Mouse (Mus musculus) stomach, embryonic 14.5 days (tissue): ENCODE data around the gene Gm20388. TPM values are rescaled to one million over a fixed set of nuclear protein-coding genes. Genes with fewer than 3 reads are reported as not detected.
A peak's percentile ranks its signal among the peaks of the same experiment; 100 is the strongest.

Experiments
- ATAC-seq: fragments of 200-750 bp; cut with Nextera tagmentation; 2 replicates; pipeline ENCODE4 v1.8.0; 2017; ENCODE audit warnings: low read depth, moderate TSS enrichment; ENCODE audit not compliant: insufficient number of reproducible peaks, insufficient read depth, low FRiP score
- H3K27ac ChIP-seq: fragments of 300-500 bp; sonication (generic); 2 replicates; pipeline ENCODE4 v1.5.1; 2014; ENCODE audit warnings: mild to moderate bottlenecking, low read length, moderate library complexity, mixed read lengths
- H3K27me3 ChIP-seq: fragments of 300-500 bp; sonication (generic); 2 replicates; pipeline ENCODE4 v1.6.1; 2014; ENCODE audit warnings: low read length, control low read depth, mixed read lengths; ENCODE audit not compliant: control insufficient read depth, insufficient read depth
- H3K36me3 ChIP-seq: fragments of 300-500 bp; sonication (generic); 2 replicates; pipeline ENCODE4 v1.6.1; 2014; ENCODE audit warnings: mild to moderate bottlenecking, control low read depth, low read length, moderate library complexity, mixed read lengths; ENCODE audit not compliant: control insufficient read depth, insufficient read depth
- H3K4me1 ChIP-seq: fragments of 300-500 bp; sonication (generic); 2 replicates; pipeline ENCODE4 v1.6.1; 2014; ENCODE audit warnings: low read length, control low read depth, mixed read lengths; ENCODE audit not compliant: control insufficient read depth, insufficient read depth
- H3K4me2 ChIP-seq: fragments of 300-500 bp; sonication (generic); replicated peaks from 2 replicates; pipeline ENCODE4 v1.6.1; 2014; ENCODE audit warnings: low read depth, low read length, control low read depth
- H3K4me3 ChIP-seq: fragments of 300-500 bp; sonication (generic); 2 replicates; pipeline ENCODE4 v1.5.1; 2014; ENCODE audit warnings: low read depth, low read length, control low read depth
- H3K9ac ChIP-seq: fragments of 300-500 bp; sonication (generic); replicated peaks from 2 replicates; pipeline ENCODE4 v1.6.1; 2014; ENCODE audit warnings: low read depth, mild to moderate bottlenecking, control low read depth, low read length, moderate library complexity, mixed read lengths
- H3K9me3 ChIP-seq: fragments of 300-500 bp; sonication (generic); 2 replicates; pipeline ENCODE4 v1.6.1; 2016; ENCODE audit warnings: low read depth, low read length, control low read depth; ENCODE audit not compliant: control insufficient read depth
- WGBS: fragments of 180-500 bp; shearing (Covaris S2); extraction: QIAGEN DNeasy Blood & Tissue Kit; methylation state at CpG from one replicate; pipeline ENCODE4 v1.1.7; 2014; 5-methylcytosine and 5-hydroxymethylcytosine counted together
- polyA plus RNA-seq: library from polyadenylated mRNA; unstranded; fragments of >200 nt; fragmentation: Nextera tagmentation; extraction: Ambion mirVana; gene quantifications from 2 replicates; pipeline ENCODE4 v1.2.1, GENCODE M21; 2014

The Gm20388 gene
- polyA plus RNA-seq, 1 experiment from 2014 or later: 11.4 TPM

DNA sequence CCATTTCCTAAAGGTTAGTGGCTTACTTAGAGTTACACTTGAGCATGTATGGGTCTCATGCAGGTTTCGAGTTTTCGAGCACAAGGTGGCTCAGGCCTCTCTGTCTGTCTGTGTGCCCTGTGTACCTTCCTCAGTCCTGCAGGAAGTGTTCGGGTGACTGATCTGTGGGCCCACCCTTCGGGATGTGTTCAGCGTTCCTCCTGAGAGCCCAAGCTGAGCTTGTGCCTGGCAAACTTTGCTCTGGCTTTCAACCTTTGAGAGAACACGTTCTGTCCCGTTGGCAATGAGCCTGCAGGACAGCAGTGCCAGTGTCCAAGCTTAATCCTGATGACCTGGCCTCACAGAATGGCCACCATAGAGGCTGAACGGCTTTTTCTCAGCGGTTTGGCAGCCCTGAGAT lies 2914.3 kb downstream of the Gm20388 start:
- Histone ChIP-seq H3K4me2 (no peak overlapping the region), H3K4me3 (no peak overlapping the region), H3K9ac (no peak overlapping the region), H3K27me3 (no peaks in the 10 kb centered on the region), H3K27ac (no peak overlapping the region), H3K36me3 (no peaks in the 10 kb centered on the region), H3K9me3 (no peaks in the 10 kb centered on the region), H3K4me1 (no peaks in the 10 kb centered on the region)
- no peak for ATAC-seq
- WGBS: 85% methylated on average over 9 of the region's 9 CpGs

DNA sequence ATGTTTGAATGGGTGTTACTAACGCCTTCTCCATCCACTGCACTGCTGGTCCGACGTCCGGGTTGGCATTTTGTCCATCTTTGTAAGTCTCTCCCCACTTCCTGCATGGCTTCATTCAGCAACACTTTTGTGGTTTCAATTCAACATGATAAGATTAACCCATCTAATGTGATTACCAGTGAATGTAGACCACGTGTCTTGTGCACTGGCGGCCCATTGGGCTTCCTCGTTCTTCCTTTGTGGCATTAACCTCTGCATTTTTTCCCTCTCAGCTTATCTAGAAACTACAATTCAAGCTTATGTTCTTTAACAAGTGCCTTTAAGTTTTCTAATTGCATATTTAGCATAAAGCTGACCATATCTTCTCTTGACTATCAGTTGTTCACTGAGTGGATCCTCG lies 2914.8 kb downstream of the Gm20388 start:
- no peak overlapping the region for H3K27ac ChIP-seq
- no peaks in the 10 kb centered on the region for H3K9me3 ChIP-seq
- H3K4me1 ChIP-seq: no peaks in the 10 kb centered on the region
- WGBS: 86% methylated on average over 8 of the region's 8 CpGs
- no peak overlapping the region for H3K4me3 ChIP-seq
- no peak overlapping the region for H3K4me2 ChIP-seq
- no peaks in the 10 kb centered on the region for H3K36me3 ChIP-seq
- ATAC-seq: no peak
- H3K9ac ChIP-seq: no peak overlapping the region
- H3K27me3 ChIP-seq: no peaks in the 10 kb centered on the region

DNA sequence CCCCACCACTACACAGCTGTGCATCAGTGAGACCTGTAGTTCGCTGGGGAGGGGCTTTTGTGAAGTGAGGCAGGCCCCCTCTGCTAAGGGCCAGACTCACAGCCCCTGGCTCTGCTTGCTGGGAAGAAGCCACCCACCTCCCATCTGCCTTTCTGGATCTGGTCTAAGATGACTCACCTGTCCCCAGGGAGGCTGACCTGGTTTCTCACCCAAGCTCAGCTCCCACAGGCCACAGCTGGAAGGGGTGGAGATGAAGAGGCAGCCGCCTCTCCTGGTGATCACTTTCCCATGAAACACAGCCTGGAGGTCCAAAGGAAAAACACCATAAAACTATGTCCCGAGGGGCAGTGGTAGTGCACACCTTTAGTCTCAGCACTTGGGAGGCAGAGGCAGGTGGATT lies 2918.8 kb downstream of the Gm20388 start:
- H3K4me2 ChIP-seq: no peak overlapping the region
- no peaks in the 10 kb centered on the region for H3K27me3 ChIP-seq
- no peak overlapping the region for H3K27ac ChIP-seq
- H3K36me3 ChIP-seq: no peaks in the 10 kb centered on the region
- H3K9me3 ChIP-seq: no peaks in the 10 kb centered on the region
- ATAC-seq: no peak
- H3K9ac ChIP-seq: no peak overlapping the region; the same call in 1 of the 2 replicates
- no peaks in the 10 kb centered on the region for H3K4me1 ChIP-seq
- WGBS: 74% methylated on average over 3 of the region's 3 CpGs
- no peak overlapping the region for H3K4me3 ChIP-seq

DNA sequence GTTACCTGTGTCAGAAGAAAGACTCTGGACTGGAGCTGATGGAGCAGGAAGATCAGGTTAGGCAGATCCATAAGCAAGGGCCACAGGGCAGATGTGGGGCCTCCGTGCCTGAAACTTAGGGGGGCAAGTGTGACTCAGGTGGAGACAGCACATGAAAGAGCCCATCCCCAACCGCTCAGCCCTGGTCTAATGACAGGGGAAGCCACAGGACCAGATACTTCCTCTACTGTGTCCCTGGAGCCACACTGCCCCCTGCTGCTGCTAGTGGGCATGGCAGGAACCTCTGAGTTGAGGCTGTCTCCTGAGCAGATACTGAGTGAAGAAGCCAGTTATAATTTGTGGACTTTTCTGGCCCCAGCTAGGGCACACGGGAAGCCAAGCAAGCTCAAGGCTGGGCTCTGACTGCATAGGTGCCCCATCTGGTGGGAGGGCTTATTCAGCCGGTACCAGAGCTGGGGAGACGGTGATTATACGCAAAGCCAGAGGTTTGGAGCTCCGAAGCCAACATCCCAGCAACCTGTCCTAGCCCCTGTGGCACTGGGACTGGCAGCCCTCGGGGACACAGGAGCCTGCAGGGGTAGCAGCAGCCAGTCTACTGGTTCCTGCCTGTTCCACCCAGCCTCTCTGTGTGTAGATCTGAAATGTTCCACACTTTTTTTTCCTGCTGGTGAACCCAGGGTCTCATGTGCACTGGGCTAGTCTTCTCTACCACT lies 2919.9 kb downstream of the Gm20388 start:
- H3K4me3 ChIP-seq: no peak overlapping the region
- peak; percentile 59; the same call in 1 of the 2 replicates for ATAC-seq
- H3K36me3 ChIP-seq: no peaks in the 10 kb centered on the region
- no peak overlapping the region for H3K9ac ChIP-seq
- H3K4me1 ChIP-seq: no peaks in the 10 kb centered on the region
- H3K4me2 ChIP-seq: no peak overlapping the region
- no peaks in the 10 kb centered on the region for H3K9me3 ChIP-seq
- no peaks in the 10 kb centered on the region for H3K27me3 ChIP-seq
- H3K27ac ChIP-seq: no peak overlapping the region
- WGBS: 42% methylated on average over 8 of the region's 8 CpGs

DNA sequence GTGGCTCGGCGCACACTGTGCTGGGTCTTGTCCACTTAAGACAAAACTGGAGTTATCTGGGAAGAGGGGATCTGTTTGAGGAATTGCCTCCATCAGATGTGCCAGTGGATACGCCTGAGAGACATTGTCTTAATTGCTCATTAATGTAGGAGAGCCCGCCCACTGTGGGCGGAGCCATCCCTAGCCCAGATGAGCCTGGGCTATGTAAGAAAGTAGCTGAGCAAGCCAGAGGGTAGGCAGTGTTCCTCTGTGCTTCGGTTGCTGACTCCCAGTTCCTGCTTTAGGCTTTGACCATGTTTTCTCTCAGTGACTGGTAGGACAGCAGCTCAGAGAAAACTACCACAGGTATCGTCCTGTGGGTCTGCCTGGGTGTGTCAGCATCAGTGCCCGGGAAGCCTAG lies 2923.8 kb downstream of the Gm20388 start:
- Histone ChIP-seq H3K9ac (no peak overlapping the region), H3K4me3 (no peak overlapping the region), H3K36me3 (no peaks in the 10 kb centered on the region), H3K27me3 (no peaks in the 10 kb centered on the region), H3K4me2 (no peak overlapping the region), H3K27ac (no peak overlapping the region), H3K9me3 (no peaks in the 10 kb centered on the region), H3K4me1 (no peaks in the 10 kb centered on the region)
- 86% methylated on average over 8 of the region's 8 CpGs for WGBS
- no peak for ATAC-seq

DNA sequence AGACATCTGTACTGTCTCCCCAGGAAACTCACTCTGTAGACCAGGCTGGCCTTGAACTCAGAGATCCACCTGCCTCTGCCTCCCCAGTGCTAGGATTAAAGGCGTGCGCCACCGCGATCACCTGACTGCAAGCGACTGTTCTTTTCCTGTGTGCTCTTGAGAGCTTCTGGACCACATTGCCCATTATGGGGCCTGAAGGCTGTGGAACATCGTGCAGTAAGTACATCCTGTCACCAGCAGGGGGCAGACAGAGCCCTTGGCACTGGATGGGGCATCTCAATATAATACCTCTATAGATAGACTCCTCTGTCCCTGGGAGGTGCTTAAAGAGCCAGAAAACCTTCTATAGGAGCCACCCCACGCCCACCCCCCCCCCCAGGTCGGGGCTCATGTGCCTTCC lies 2924.3 kb downstream of the Gm20388 start:
- Histone ChIP-seq H3K9ac (no peak overlapping the region), H3K4me1 (no peaks in the 10 kb centered on the region), H3K9me3 (no peaks in the 10 kb centered on the region), H3K36me3 (no peaks in the 10 kb centered on the region), H3K27ac (no peak overlapping the region), H3K4me3 (no peak overlapping the region), H3K27me3 (no peaks in the 10 kb centered on the region), H3K4me2 (no peak overlapping the region)
- 33% methylated on average over 8 of the region's 8 CpGs for WGBS
- peak; percentile 44; the same call in 1 of the 2 replicates for ATAC-seq

DNA sequence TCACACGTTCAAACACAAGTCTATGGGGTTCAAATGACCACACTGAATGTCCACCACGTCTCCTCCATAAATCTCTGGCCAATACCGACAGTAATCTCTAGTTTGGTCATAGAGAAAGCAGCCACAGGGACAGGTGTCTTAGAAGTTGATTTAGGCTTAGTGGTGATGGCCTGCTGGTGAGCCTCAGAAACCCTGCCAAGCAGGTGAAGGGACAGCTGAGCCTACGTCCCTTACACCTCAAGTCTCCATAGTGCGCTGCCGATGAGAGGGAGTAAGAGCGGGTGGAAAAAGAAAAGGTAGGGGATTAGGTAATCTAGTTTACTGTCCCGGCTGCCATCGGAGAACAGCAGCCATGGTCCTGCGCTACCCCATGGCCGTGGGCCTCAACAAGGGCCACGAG lies 2925.6 kb downstream of the Gm20388 start:
- no peaks in the 10 kb centered on the region for H3K9me3 ChIP-seq
- H3K9ac ChIP-seq: no peak overlapping the region
- no peaks in the 10 kb centered on the region for H3K4me1 ChIP-seq
- no peak overlapping the region for H3K4me2 ChIP-seq
- no peaks in the 10 kb centered on the region for H3K36me3 ChIP-seq
- no peak overlapping the region for H3K4me3 ChIP-seq
- H3K27me3 ChIP-seq: no peaks in the 10 kb centered on the region
- ATAC-seq: no peak
- 76% methylated on average over 12 of the region's 12 CpGs for WGBS
- no peak overlapping the region for H3K27ac ChIP-seq

DNA sequence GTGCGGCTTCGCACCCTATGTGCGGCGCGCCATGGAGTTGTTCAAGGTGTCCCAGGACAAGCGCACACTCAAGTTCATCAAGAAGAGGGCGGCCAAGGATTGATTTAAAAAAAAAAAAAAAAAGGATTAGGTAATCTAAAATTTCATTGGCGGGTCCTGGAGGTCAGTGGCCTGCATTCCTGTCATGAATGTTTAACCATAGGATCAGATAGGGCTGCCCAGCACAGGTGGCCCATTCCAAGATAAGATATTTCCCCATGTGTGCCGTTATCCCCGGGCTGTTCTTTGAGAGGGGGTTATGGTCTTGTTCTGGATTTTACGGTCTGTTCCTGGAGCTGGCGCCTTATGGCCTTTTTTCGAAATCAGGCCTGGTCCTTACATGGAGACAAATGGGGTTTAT lies 2926.1 kb downstream of the Gm20388 start:
- Histone ChIP-seq H3K4me1 (no peaks in the 10 kb centered on the region), H3K9ac (no peak overlapping the region), H3K9me3 (no peaks in the 10 kb centered on the region), H3K27ac (no peak overlapping the region), H3K27me3 (no peaks in the 10 kb centered on the region), H3K36me3 (no peaks in the 10 kb centered on the region), H3K4me3 (no peak overlapping the region), H3K4me2 (no peak overlapping the region)
- WGBS: 81% methylated on average over 13 of the region's 13 CpGs
- no peak; the same call in 1 of the 2 replicates for ATAC-seq

DNA sequence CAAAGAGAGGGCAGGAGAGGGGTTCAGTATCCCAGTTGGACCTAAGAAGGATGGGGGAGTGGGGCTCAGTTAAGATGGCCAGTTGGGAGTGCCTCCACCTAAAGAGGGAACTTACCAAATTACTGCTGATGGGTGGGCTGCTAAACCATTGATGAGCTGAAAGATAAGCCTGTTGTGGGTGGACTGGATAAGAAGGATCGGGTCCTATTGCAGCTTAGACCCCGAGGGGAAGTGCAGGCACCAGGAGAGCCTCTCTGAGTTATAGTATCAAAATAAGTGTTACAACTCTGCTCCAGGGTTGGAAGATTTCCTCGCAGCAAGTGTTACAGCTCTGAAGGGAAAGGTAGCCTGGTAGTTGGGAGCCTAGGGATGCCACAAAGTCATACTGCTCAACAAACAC lies 2933.5 kb downstream of the Gm20388 start:
- WGBS: 74% methylated on average over 3 of the region's 3 CpGs
- Histone ChIP-seq H3K4me2 (no peak overlapping the region), H3K27me3 (no peaks in the 10 kb centered on the region), H3K27ac (no peak overlapping the region), H3K4me3 (no peak overlapping the region), H3K9ac (no peak overlapping the region), H3K4me1 (peaks cover 5% of the 10 kb centered on the region; the same call in 1 of the 2 replicates), H3K9me3 (no peaks in the 10 kb centered on the region), H3K36me3 (no peaks in the 10 kb centered on the region)
- ATAC-seq: no peak
